Mouse (Mus musculus): ENCODE data around the gene Pten. TPM values are rescaled to one million over a fixed set of nuclear protein-coding genes. Genes with fewer than 3 reads are reported as not detected.

The Pten gene
- polyA plus RNA-seq, 1 experiment = 13.1 TPM

DNA sequence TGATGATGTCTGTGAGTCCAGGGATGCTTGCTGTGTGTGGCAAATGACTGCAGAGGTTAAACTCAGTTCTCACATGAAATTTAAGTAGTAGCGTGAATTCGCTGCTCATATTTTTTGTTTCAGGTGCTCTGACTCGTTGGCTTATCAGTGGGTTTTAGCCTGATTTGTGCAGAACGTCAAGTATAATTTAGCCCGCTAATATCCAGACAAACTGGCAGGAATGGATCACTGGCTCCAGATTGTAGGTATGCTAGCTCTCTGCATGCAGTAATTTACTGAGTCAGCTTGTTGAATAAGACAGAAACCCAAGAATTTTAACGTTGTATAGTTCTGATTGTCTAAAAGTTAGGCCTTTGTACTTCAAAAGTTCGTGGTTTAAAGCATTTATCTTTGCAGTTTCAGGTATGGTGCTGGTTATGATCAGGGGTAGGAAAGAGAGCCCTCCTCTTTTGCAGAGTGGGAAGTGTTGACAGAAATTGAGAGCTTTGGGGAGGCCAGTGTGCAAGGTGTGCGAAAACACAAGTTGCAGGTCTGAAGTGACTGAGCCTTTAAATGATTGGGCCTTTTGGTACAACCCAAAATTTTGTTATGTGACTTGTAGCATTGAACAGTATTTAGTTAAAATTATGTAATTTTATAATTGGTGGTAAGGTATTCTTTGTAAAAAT, 2.2 kb downstream of the Pten start:
- Histone ChIP-seq H3K4me1 (ENCODE audit: control insufficient read depth, insufficient read depth, insufficient read length) (peaks cover 9% of the 10 kb centered on the region), H3K36me3 (ENCODE audit: control insufficient read depth, insufficient read depth, low read length) (no peaks in the 10 kb centered on the region; the same call in 1 of the 2 replicates), H3K27me3 (ENCODE audit: control insufficient read depth, insufficient read depth, low read length) (no peaks in the 10 kb centered on the region), H3K4me3 (ENCODE audit: extremely low read depth, insufficient read depth, insufficient read length) (peak overlapping the region; percentile 96), H3K27ac (ENCODE audit: insufficient read depth, low read length) (no peak overlapping the region)
- DNase-seq (ENCODE audit: low read depth in 1 of 2, low spot score in 2 of 2) = no peak
- WGBS = 2% methylated on average over 8 of the region's 8 CpGs
- no peak for TF ChIP-seq POLR2A (IDR thresholded peaks at IDR 0.05; ENCODE audit: low read depth, low read length)
- TF ChIP-seq CTCF (IDR thresholded peaks at IDR 0.05; ENCODE audit: extremely low read depth, insufficient read depth, insufficient read length, insufficient replicate concordance) = no peak

DNA sequence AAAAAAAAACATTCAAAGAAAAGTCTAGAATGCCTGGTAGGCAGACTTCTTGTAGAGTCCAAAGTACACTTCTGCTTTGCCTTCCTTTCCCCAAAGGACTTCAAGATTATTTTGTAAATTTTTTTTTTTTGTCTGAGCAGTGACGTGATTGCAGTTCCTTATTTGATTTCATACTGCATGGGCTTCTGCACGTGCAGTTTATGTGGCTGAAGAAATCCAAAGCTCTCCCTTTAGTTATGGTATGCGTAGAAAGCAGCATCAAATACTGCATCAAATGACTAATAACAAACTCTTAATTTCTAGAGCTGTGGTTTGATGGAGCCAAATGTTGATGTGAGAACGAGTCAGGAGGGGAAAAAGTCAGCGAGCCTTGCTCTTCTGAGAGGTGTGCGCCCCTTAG, 3.2 kb downstream of the Pten start:
- no peak for TF ChIP-seq POLR2A (IDR thresholded peaks at IDR 0.05; ENCODE audit: low read depth, low read length)
- TF ChIP-seq CTCF (IDR thresholded peaks at IDR 0.05; ENCODE audit: extremely low read depth, insufficient read depth, insufficient read length, insufficient replicate concordance) = no peak
- no peaks in the 10 kb centered on the region for H3K27me3 ChIP-seq (ENCODE audit: control insufficient read depth, insufficient read depth, low read length)
- peak overlapping the region; percentile 47 for H3K4me3 ChIP-seq (ENCODE audit: extremely low read depth, insufficient read depth, insufficient read length)
- 8% methylated on average over 6 of the region's 6 CpGs for WGBS
- peaks cover 2% of the 10 kb centered on the region; the same call in 1 of the 2 replicates for H3K36me3 ChIP-seq (ENCODE audit: control insufficient read depth, insufficient read depth, low read length)
- peak in 1 of 2 experiments; percentile 59 for DNase-seq (ENCODE audit: low read depth in 1 of 2, low spot score in 2 of 2)
- H3K4me1 ChIP-seq (ENCODE audit: control insufficient read depth, insufficient read depth, insufficient read length) = peaks cover 8% of the 10 kb centered on the region
- H3K27ac ChIP-seq (ENCODE audit: insufficient read depth, low read length) = peak overlapping the region; percentile 20

DNA sequence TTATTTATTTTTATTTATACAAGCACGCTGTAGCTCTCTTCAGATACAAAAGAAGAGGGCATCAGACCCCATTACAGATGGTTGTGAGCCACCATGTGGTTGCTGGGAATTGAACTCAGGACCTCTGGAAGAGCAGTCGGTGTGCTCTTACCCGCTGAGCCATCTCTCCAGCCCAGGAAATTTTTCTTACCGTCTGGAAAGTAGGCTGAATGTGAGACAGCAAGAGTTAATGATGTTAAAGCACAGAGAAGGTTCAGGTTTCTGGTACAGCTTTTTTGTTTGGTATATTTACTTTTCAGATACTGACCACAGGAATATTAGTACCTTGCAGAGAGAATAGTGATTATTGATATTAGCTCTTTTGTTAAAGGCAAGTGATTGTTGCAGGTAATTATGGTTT, 3.9 kb downstream of the Pten start:
- Histone ChIP-seq H3K4me3 (ENCODE audit: extremely low read depth, insufficient read depth, insufficient read length) (no peak overlapping the region; the same call in 1 of the 2 replicates), H3K36me3 (ENCODE audit: control insufficient read depth, insufficient read depth, low read length) (peaks cover 3% of the 10 kb centered on the region; the same call in 1 of the 2 replicates), H3K27me3 (ENCODE audit: control insufficient read depth, insufficient read depth, low read length) (no peaks in the 10 kb centered on the region), H3K27ac (ENCODE audit: insufficient read depth, low read length) (no peak overlapping the region), H3K4me1 (ENCODE audit: control insufficient read depth, insufficient read depth, insufficient read length) (peaks cover 8% of the 10 kb centered on the region)
- WGBS = 60% methylated on average over 4 of the region's 4 CpGs
- DNase-seq (ENCODE audit: low read depth in 1 of 2, low spot score in 2 of 2) = no peak
- TF ChIP-seq POLR2A (IDR thresholded peaks at IDR 0.05; ENCODE audit: low read depth, low read length) (no peak), CTCF (IDR thresholded peaks at IDR 0.05; ENCODE audit: extremely low read depth, insufficient read depth, insufficient read length, insufficient replicate concordance) (no peak)

GRCm38 (mm10) chr19:32762493-32762892, 5.2 kb downstream of the Pten start:
- no peak overlapping the region for H3K27ac ChIP-seq (ENCODE audit: insufficient read depth, low read length)
- TF ChIP-seq CTCF (IDR thresholded peaks at IDR 0.05; ENCODE audit: extremely low read depth, insufficient read depth, insufficient read length, insufficient replicate concordance) (no peak), POLR2A (IDR thresholded peaks at IDR 0.05; ENCODE audit: low read depth, low read length) (no peak)
- H3K4me3 ChIP-seq (ENCODE audit: extremely low read depth, insufficient read depth, insufficient read length) = no peak overlapping the region
- peaks cover 8% of the 10 kb centered on the region for H3K4me1 ChIP-seq (ENCODE audit: control insufficient read depth, insufficient read depth, insufficient read length)
- no peak for DNase-seq (ENCODE audit: low read depth in 1 of 2, low spot score in 2 of 2)
- H3K36me3 ChIP-seq (ENCODE audit: control insufficient read depth, insufficient read depth, low read length) = peaks cover 3% of the 10 kb centered on the region; the same call in 1 of the 2 replicates
- H3K27me3 ChIP-seq (ENCODE audit: control insufficient read depth, insufficient read depth, low read length) = no peaks in the 10 kb centered on the region
- WGBS = 17% methylated on average over 4 of the region's 4 CpGs

DNA sequence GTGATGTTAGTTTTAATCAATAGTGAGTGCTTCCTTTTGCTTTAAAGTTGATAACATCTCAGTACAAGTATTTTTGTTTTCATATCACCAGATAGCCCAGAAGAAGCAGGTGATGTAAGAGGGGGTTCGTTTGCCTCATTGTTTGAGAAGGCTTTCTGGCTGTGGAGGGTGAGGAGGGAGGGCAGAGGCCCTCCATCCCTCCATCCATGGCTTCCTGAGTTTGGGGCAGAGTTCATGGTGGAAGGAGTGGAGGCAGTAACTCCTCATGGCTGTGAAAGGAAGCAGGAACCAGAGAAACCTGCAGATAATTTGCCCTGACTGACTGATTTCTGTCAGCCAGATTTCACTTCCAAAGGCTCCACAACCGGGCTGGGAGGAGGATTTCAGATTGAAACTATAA, 21.1 kb downstream of the Pten start:
- 37% methylated on average over 2 of the region's 2 CpGs for WGBS
- H3K36me3 ChIP-seq (ENCODE audit: control insufficient read depth, insufficient read depth, low read length) = peaks cover 2% of the 10 kb centered on the region; the same call in 1 of the 2 replicates
- no peak overlapping the region for H3K4me3 ChIP-seq (ENCODE audit: extremely low read depth, insufficient read depth, insufficient read length)
- H3K27me3 ChIP-seq (ENCODE audit: control insufficient read depth, insufficient read depth, low read length) = no peaks in the 10 kb centered on the region
- TF ChIP-seq POLR2A (IDR thresholded peaks at IDR 0.05; ENCODE audit: low read depth, low read length) (no peak), CTCF (IDR thresholded peaks at IDR 0.05; ENCODE audit: extremely low read depth, insufficient read depth, insufficient read length, insufficient replicate concordance) (no peak)
- no peak for DNase-seq (ENCODE audit: low read depth in 1 of 2, low spot score in 2 of 2)
- H3K27ac ChIP-seq (ENCODE audit: insufficient read depth, low read length) = no peak overlapping the region
- 0 out of 2 replicates have a peak, but pooled peaks cover 2% of the 10 kb centered on the region for H3K4me1 ChIP-seq (ENCODE audit: control insufficient read depth, insufficient read depth, insufficient read length)

GRCm38 (mm10) chr19:32779131-32779530, 21.8 kb downstream of the Pten start:
- no peak for TF ChIP-seq CTCF (IDR thresholded peaks at IDR 0.05; ENCODE audit: extremely low read depth, insufficient read depth, insufficient read length, insufficient replicate concordance)
- no peak for TF ChIP-seq POLR2A (IDR thresholded peaks at IDR 0.05; ENCODE audit: low read depth, low read length)
- Histone ChIP-seq H3K27me3 (ENCODE audit: control insufficient read depth, insufficient read depth, low read length) (no peaks in the 10 kb centered on the region), H3K27ac (ENCODE audit: insufficient read depth, low read length) (no peak overlapping the region), H3K4me1 (ENCODE audit: control insufficient read depth, insufficient read depth, insufficient read length) (peaks cover 3% of the 10 kb centered on the region; the same call in 1 of the 2 replicates), H3K4me3 (ENCODE audit: extremely low read depth, insufficient read depth, insufficient read length) (no peak overlapping the region), H3K36me3 (ENCODE audit: control insufficient read depth, insufficient read depth, low read length) (no peaks in the 10 kb centered on the region)
- DNase-seq (ENCODE audit: low read depth in 1 of 2, low spot score in 2 of 2) = no peak
- 49% methylated on average over 3 of the region's 3 CpGs for WGBS

All from spleen, adult 2 months (tissue).